Mouse (Mus musculus) embryonic facial prominence, embryonic 12.5 days (tissue): Measurements from ENCODE around the gene Tpx2. TPM values are rescaled to one million over a fixed set of nuclear protein-coding genes. Genes with fewer than 3 reads are reported as not detected.
A peak's percentile ranks its signal among the peaks of the same experiment; 100 is the strongest.

Experiments
- ATAC-seq: fragments of 200-750 bp; cut with Nextera tagmentation; 2 replicates; pipeline ENCODE4 v1.8.0; 2017; ENCODE audit not compliant: insufficient number of reproducible peaks, insufficient read depth, low FRiP score, low TSS enrichment
- H3K27ac ChIP-seq: fragments of 300-500 bp; sonication (generic); 2 replicates; pipeline ENCODE4 v1.5.1; 2016; ENCODE audit warnings: mild to moderate bottlenecking
- H3K27me3 ChIP-seq: fragments of 300-500 bp; sonication (generic); 2 replicates; pipeline ENCODE4 v1.6.1; 2016; ENCODE audit warnings: mild to moderate bottlenecking, moderate library complexity
- H3K36me3 ChIP-seq: fragments of 300-500 bp; sonication (generic); 2 replicates; pipeline ENCODE4 v1.6.1; 2016; ENCODE audit warnings: mild to moderate bottlenecking
- H3K4me1 ChIP-seq: fragments of 300-500 bp; sonication (generic); 2 replicates; pipeline ENCODE4 v1.6.1; 2016
- H3K4me2 ChIP-seq: fragments of 300-500 bp; sonication (generic); replicated peaks from 2 replicates; pipeline ENCODE4 v1.6.1; 2016; ENCODE audit warnings: mild to moderate bottlenecking, moderate library complexity
- H3K4me3 ChIP-seq: fragments of 300-500 bp; sonication (generic); 2 replicates; pipeline ENCODE4 v1.5.1; 2016; ENCODE audit warnings: mild to moderate bottlenecking
- H3K9ac ChIP-seq: fragments of 300-500 bp; sonication (generic); 2 replicates; pipeline ENCODE4 v1.6.1; 2016; ENCODE audit warnings: mild to moderate bottlenecking, moderate library complexity
- H3K9me3 ChIP-seq: fragments of 300-500 bp; sonication (generic); 2 replicates; pipeline ENCODE4 v1.6.1; 2016; ENCODE audit warnings: mild to moderate bottlenecking, moderate library complexity
- WGBS: fragments of 180-500 bp; shearing (Covaris S2); methylation state at CpG from one replicate; pipeline ENCODE4 v1.1.7; 2016; 5-methylcytosine and 5-hydroxymethylcytosine counted together
- polyA plus RNA-seq: library from polyadenylated mRNA; unstranded; fragments of >200 nt; fragmentation: Nextera tagmentation; extraction: Ambion mirVana; gene quantifications from 2 replicates; pipeline ENCODE4 v1.2.1, GENCODE M21; 2016

The Tpx2 gene
- polyA plus RNA-seq, 1 experiment from 2014 or later: 106 TPM

DNA sequence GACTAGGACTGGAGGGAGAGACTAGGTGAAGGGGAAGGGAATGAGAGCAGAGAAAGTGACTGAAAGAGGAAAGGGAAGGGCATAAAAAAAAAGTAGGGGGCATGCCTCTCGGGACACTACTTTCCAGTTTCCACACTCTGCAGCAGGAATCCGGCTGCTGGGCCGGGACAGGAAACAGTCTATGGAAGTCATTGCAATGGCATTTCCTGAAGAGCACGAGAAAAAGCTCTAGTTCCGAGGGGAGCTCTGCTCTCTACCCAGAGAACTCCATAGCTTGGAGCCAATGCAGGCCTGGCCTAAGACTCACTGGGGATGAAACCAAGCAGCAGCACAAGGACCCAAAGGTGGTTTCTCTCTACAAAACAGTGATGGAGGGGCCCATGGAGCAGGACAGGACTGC, 26.7 kb upstream of the Tpx2 start:
- Histone ChIP-seq H3K4me2 (no peak overlapping the region), H3K36me3 (peaks cover 21% of the 10 kb centered on the region), H3K4me1 (peaks cover 47% of the 10 kb centered on the region)

DNA sequence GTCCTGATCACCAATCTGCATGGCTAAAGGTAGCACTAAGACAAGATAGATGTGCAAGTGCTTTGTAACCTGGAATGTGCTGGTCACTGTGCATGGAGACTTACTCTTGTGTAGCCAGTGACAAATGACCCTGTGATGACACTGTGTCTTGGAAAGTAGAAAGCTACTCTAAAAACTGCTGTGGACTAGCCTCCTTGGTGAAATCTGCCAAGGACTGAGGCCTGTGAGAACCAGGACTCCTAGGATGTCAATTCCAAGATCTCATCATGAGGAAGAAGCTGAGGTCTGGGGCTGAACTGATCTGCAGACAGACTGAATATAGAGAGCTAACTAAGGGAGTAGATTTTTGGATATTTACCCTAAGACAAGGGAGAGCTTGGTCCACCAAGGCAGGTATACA, 26.2 kb upstream of the Tpx2 start:
- no peak overlapping the region for H3K4me3 ChIP-seq
- H3K9ac ChIP-seq: no peak overlapping the region
- H3K27me3 ChIP-seq: no peaks in the 10 kb centered on the region
- H3K36me3 ChIP-seq: peaks cover 21% of the 10 kb centered on the region
- no peaks in the 10 kb centered on the region for H3K9me3 ChIP-seq
- no peak overlapping the region for H3K4me2 ChIP-seq
- peaks cover 51% of the 10 kb centered on the region for H3K4me1 ChIP-seq
- no peak for ATAC-seq
- H3K27ac ChIP-seq: peak overlapping the region; percentile 80

More for the DNA sequence above, 26.7 kb upstream of the Tpx2 start:
- peak overlapping the region; percentile 80 for H3K27ac ChIP-seq
- WGBS: 10% methylated on average over 5 of the region's 5 CpGs
- ATAC-seq: no peak
- H3K9me3 ChIP-seq: no peaks in the 10 kb centered on the region
- H3K4me3 ChIP-seq: no peak overlapping the region
- H3K27me3 ChIP-seq: no peaks in the 10 kb centered on the region
- no peak overlapping the region for H3K9ac ChIP-seq

DNA sequence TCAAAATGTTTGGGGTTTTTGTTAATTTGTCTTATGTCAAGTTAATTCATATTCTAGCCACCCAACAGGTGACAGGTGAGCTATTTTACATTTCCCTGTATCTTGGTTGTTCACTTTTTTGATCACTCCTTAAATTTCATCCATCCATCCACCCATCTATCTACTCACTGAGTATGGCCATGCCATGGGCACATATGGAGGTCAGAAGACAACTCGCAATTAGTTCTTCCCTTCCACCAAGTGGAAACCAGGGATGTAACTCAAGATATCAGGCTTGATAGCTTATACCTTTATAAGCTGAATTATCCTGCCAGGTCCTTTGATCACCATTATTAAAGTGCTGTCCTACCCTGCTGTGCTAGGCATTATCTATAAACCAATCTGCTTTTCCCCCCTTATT, 24.0 kb upstream of the Tpx2 start:
- peaks cover 64% of the 10 kb centered on the region for H3K4me1 ChIP-seq

DNA sequence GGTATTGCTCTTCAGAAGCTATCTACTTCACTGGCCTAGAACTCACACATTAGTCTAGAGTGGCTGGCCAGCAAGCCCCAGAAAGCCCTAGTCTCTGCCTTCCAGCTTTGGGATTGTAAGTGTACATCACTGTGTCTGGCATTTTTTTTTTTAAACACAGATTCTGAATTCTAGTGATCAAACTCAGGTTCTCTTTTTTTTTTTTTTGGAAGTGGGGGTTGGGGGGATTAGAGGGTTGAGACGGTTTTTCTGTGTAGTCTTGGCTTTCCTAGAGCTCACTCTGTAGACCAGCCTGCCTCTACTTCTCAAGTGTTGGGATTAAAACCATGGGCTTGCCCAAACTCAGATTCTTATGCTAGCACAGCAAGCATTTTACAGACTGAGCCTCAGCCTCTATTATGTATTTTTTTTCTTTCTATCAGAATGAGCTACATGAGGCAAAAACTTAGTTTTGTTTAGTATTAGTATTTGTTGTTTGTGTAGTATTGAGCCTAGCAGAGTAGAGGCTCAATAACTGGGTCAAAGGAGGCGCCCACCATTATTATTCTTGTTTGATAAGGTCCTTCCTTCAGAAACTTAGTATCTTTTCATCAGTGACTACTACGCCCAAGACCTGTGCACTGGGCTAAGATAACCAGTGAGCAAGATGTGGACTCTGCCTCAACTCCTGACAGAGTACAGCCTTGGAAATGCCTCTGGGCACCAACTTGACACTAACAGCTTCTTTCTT, 23.2 kb upstream of the Tpx2 start:
- Histone ChIP-seq H3K4me2 (no peak overlapping the region), H3K9me3 (no peaks in the 10 kb centered on the region), H3K4me3 (no peak overlapping the region), H3K9ac (no peak overlapping the region), H3K36me3 (peaks cover 18% of the 10 kb centered on the region; the same call in 1 of the 2 replicates), H3K4me1 (peaks cover 68% of the 10 kb centered on the region), H3K27me3 (no peaks in the 10 kb centered on the region), H3K27ac (no peak overlapping the region)
- WGBS: 81% methylated on average over 3 of the region's 3 CpGs
- no peak for ATAC-seq

More for the DNA sequence above, 24.0 kb upstream of the Tpx2 start:
- WGBS: 97% methylated on average over 1 of the region's 1 CpGs
- Histone ChIP-seq H3K9me3 (no peaks in the 10 kb centered on the region), H3K36me3 (peaks cover 24% of the 10 kb centered on the region), H3K9ac (no peak overlapping the region), H3K27me3 (no peaks in the 10 kb centered on the region), H3K27ac (no peak overlapping the region), H3K4me2 (no peak overlapping the region), H3K4me3 (no peak overlapping the region)
- ATAC-seq: no peak

DNA sequence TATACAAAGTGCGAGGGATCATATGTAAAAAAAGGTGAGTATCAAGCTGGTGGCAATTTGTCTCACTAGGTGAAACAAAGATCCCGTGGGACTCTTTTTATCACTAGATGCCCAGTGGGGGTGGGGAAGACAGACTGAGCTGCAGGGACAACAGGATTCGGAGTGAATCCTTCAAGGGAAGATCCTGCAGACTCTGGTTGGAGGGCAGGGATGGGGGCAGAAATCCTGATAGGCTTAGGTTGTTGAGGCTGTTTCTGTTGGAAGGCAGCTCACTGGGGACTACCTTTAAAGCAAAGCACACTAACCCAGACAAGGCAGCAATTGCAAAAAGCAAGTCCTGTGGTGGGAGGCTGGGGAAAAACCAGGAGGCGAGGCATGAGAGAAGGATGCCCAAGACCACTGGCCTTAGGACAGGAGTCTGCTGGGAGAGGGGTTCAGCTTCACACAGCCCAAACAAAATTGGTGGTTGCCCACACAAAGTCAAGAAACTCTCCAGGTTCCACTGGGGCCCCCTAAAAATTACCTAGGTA, 22.5 kb upstream of the Tpx2 start:
- ATAC-seq: no peak
- 74% methylated on average over 4 of the region's 4 CpGs for WGBS

DNA sequence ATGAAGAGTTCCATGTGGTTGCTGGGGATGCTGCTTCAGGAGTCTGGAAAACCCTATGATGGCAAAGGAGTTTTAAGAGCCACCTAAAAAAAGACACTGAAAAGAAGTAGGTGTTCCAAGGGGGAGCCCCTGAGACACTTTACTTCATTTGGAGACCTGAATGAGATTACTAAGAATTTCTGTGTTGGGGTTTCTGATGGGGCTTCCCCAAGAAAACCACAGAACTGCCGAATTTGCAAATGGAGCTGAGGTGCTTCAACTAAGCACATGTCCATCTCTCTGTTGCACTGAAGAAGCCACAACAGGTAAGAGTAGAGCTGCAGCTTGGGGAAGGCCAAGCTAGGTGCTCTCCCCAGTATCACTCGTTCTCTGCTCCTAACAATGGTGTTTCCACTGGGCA, 22.1 kb upstream of the Tpx2 start:
- no peak for ATAC-seq
- H3K4me3 ChIP-seq: no peak overlapping the region
- H3K4me2 ChIP-seq: no peak overlapping the region

More for the DNA sequence above, 22.5 kb upstream of the Tpx2 start:
- no peak overlapping the region for H3K4me3 ChIP-seq
- no peak overlapping the region for H3K27ac ChIP-seq
- H3K9me3 ChIP-seq: no peaks in the 10 kb centered on the region
- H3K27me3 ChIP-seq: no peaks in the 10 kb centered on the region
- peaks cover 15% of the 10 kb centered on the region; the same call in 1 of the 2 replicates for H3K36me3 ChIP-seq
- 0 out of 2 replicates have a peak overlapping the region, but pooled peaks have one; percentile 9 for H3K4me2 ChIP-seq
- no peak overlapping the region for H3K9ac ChIP-seq
- H3K4me1 ChIP-seq: peaks cover 66% of the 10 kb centered on the region

DNA sequence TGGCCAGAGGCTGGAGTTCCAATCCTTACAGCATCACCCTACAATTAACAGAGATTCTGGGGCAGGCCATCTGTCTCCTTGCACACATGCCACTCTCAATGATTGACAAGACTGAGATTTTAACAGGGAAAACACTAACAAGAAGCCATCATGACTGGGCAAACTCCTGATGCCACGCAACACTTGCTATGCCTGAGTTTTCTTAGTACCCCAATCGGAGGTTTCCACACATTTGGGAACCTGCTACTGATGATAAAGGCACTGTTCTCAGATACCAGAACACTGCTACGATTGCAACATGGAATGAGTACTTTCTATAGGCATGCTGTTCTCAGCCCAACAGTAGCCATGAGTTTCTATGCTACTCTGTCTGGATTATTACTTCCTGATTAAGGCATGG, 21.3 kb upstream of the Tpx2 start:
- WGBS: 83% methylated on average over 3 of the region's 3 CpGs
- Histone ChIP-seq H3K4me3 (no peak overlapping the region), H3K36me3 (peaks cover 9% of the 10 kb centered on the region; the same call in 1 of the 2 replicates)

More for the DNA sequence above, 22.1 kb upstream of the Tpx2 start:
- H3K4me1 ChIP-seq: peaks cover 61% of the 10 kb centered on the region
- H3K27ac ChIP-seq: no peak overlapping the region
- H3K27me3 ChIP-seq: no peaks in the 10 kb centered on the region
- peaks cover 10% of the 10 kb centered on the region; the same call in 1 of the 2 replicates for H3K36me3 ChIP-seq
- H3K9me3 ChIP-seq: no peaks in the 10 kb centered on the region
- H3K9ac ChIP-seq: no peak overlapping the region
- 91% methylated on average over 2 of the region's 2 CpGs for WGBS

DNA sequence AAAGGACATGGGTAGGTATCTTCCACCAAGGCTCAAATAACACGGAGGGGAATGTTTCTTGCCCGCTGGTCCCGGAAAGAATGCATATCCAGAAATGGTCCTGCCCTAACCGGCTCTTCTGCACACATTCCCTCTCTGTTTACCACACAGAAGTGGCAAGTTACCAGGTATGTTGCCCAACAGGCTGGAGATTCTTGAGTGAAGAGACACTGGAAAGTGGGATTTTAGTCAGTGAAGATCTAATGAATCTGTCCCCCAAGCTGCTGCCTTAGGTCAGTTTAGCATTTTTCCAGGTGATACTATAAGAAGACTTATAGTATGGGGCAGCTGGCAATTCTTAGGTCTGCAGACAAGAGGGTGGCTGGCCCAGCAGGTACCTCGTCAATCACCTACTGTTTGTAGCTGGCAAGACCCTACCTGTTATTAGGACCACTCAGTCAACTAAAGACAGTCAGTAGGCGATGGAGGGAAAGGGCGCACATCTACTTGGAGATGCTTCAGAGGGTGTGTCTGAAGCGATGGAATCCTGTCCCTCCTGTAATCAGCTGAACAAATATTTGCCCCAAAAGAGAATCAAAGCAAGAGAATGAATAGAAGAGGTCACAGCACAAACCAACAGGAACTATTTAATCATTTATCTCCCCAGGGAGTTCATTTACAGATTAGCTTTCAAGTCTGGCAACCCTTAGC, 20.3 kb upstream of the Tpx2 start:
- 78% methylated on average over 8 of the region's 8 CpGs for WGBS
- H3K9me3 ChIP-seq: no peaks in the 10 kb centered on the region
- no peak for ATAC-seq
- H3K9ac ChIP-seq: no peak overlapping the region
- no peak overlapping the region for H3K27ac ChIP-seq
- H3K4me3 ChIP-seq: peak overlapping the region; percentile 67
- H3K4me1 ChIP-seq: peaks cover 51% of the 10 kb centered on the region
- H3K27me3 ChIP-seq: no peaks in the 10 kb centered on the region
- peaks cover 6% of the 10 kb centered on the region; the same call in 1 of the 2 replicates for H3K36me3 ChIP-seq
- H3K4me2 ChIP-seq: peak overlapping the region; percentile 68

More for the DNA sequence above, 21.3 kb upstream of the Tpx2 start:
- H3K4me1 ChIP-seq: peaks cover 53% of the 10 kb centered on the region
- H3K27me3 ChIP-seq: no peaks in the 10 kb centered on the region
- peak overlapping the region; percentile 68 for H3K4me2 ChIP-seq
- no peak overlapping the region for H3K9ac ChIP-seq
- H3K27ac ChIP-seq: no peak overlapping the region
- ATAC-seq: no peak
- no peaks in the 10 kb centered on the region for H3K9me3 ChIP-seq

DNA sequence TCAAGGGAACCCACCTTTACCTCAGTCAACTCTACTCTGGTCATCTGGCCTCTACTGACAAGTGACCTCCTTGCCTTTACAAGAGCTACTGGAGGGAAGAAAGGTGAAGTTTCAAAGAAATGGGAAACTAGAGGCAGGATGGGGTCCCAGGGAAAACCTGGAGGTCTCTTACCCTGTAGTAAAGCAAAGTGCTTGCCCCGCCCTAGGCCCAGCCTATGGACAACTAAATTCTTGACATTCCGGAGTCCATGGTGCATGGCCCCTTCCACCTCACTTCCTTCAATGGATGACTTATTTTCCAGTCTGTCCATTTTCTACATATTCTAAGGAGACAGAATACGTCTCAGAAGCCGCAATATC, 19.8 kb upstream of the Tpx2 start:
- H3K4me3 ChIP-seq: peak overlapping the region; percentile 67
- no peak for ATAC-seq
- H3K9me3 ChIP-seq: no peaks in the 10 kb centered on the region
- H3K36me3 ChIP-seq: peaks cover 5% of the 10 kb centered on the region; the same call in 1 of the 2 replicates
- no peak overlapping the region for H3K27ac ChIP-seq
- peak overlapping the region; percentile 68 for H3K4me2 ChIP-seq
- 74% methylated on average over 4 of the region's 4 CpGs for WGBS
- peaks cover 48% of the 10 kb centered on the region for H3K4me1 ChIP-seq
- H3K27me3 ChIP-seq: no peaks in the 10 kb centered on the region
- H3K9ac ChIP-seq: 0 out of 2 replicates have a peak overlapping the region, but pooled peaks have one; percentile 56

DNA sequence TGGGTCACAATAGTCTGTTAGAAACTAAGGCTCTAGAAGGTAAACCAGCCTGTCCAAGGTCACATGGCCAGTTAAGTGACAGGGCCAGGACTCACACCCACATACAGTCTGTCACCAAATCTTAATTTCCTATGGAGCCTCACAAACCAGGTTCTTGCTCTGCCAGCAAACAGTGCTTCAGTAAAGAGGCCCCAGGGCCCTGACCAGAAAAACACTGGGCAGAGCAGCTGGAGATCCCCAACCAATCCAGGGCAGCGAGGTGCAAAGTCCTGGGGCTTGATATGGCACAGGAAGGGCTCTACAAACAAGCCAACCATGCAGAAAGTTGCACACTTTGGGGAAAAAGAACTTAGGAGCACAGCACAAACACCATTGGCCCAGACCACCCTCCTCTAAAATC, 19.2 kb upstream of the Tpx2 start:
- H3K27ac ChIP-seq: 0 out of 2 replicates have a peak overlapping the region, but pooled peaks have one; percentile 25
- peak overlapping the region; percentile 56 for H3K9ac ChIP-seq
- H3K4me1 ChIP-seq: peaks cover 48% of the 10 kb centered on the region
- no peaks in the 10 kb centered on the region for H3K27me3 ChIP-seq
- H3K36me3 ChIP-seq: peaks cover 5% of the 10 kb centered on the region; the same call in 1 of the 2 replicates
- H3K4me2 ChIP-seq: peak overlapping the region; percentile 68
- WGBS: 42% methylated on average over 1 of the region's 1 CpGs
- ATAC-seq: no peak
- no peaks in the 10 kb centered on the region for H3K9me3 ChIP-seq
- peak overlapping the region; percentile 67 for H3K4me3 ChIP-seq

DNA sequence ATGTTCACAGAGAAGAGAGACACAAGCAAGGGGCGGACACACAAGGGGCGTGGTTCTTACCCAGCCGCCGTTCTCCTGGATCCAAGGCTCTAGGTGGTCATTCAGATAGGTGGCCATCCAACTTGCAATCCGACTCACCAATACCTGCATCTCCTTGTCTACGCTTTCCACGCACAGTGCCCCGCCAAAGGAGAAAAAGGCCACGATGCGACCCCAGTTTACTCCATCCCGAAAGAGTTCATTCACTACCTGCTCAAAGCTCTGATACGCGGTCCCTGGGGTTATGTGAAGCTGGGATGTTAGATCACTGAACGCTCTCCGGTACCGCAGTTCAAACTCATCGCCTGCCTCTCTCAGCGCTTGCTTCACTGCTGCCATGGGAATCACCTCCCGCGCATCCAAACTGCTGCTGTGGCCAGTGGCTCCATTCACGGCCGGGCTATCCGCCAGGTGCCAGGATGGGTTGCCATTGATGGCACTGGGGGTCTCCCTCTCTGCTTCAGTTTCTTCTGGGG, 18.3 kb upstream of the Tpx2 start:
- H3K9me3 ChIP-seq: no peaks in the 10 kb centered on the region
- no peak for ATAC-seq
- peak overlapping the region; percentile 85 for H3K9ac ChIP-seq
- H3K4me3 ChIP-seq: peak overlapping the region; percentile 67
- WGBS: 78% methylated on average over 23 of the region's 23 CpGs
- H3K4me1 ChIP-seq: peaks cover 44% of the 10 kb centered on the region
- no peaks in the 10 kb centered on the region for H3K27me3 ChIP-seq
- H3K27ac ChIP-seq: peak overlapping the region; percentile 98; the same call in 1 of the 2 replicates
- peaks cover 5% of the 10 kb centered on the region; the same call in 1 of the 2 replicates for H3K36me3 ChIP-seq
- peak overlapping the region; percentile 68 for H3K4me2 ChIP-seq
